Mouse (Mus musculus): ENCODE data around the gene Dmrtc2. TPM values are rescaled to one million over a fixed set of nuclear protein-coding genes. Genes with fewer than 3 reads are reported as not detected.

Gene Dmrtc2
- total and polyA plus RNA-seq, 3 experiments = not detected

GRCm38 (mm10) chr7:24862853-24863252 is 7.0 kb upstream of the Dmrtc2 start:
- peaks cover 0 to 5% of the 10 kb centered on the region in 2 experiments for H3K27me3 ChIP-seq (ENCODE audit: control insufficient read depth in 1 of 2, insufficient read depth in 2 of 2, low read length in 2 of 2)
- no peaks in the 10 kb centered on the region for H3K4me1 ChIP-seq (ENCODE audit: control insufficient read depth in 1 of 2, insufficient read depth in 2 of 2, low read length in 2 of 2)

DNA sequence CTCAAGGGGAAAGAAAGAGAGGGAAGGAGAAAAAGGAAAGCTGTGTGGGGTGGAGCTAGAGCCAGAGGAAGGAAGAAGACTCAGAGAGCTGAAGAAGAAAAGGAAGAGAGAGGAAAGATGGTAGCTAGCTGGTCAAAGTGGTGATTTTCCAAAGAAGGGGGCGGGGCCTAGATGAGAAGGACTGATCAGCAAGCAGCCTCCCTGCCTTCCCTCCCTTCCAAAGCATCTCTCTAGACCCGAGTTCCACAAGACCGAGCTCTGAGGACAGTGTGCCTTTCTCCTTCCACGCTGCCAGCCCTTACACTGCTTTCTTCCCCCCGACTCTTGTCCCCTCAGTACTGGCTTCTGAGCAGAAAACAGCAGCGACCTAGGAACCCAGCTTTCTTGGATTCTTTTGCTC is 5.7 kb upstream of the Dmrtc2 start:
- H3K79me2 ChIP-seq (ENCODE audit: control insufficient read depth, insufficient read depth, low read length, poor library complexity) = no peaks in the 10 kb centered on the region
- TF ChIP-seq USF2 (IDR thresholded peaks at IDR 0.05; ENCODE audit: borderline replicate concordance in 1 of 2, insufficient read depth in 1 of 2, low read depth in 1 of 2, low read length in 2 of 2) (no peak), NELFE (IDR thresholded peaks at IDR 0.05; ENCODE audit: low read depth, low read length) (no peak), GATA1 (IDR thresholded peaks at IDR 0.05; ENCODE audit: low read depth, low read length) (no peak), TCF12 (IDR thresholded peaks at IDR 0.05; ENCODE audit: low read depth, low read length) (no peak), JUND (IDR thresholded peaks at IDR 0.05; ENCODE audit: low read depth, low read length) (no peak), UBTF (IDR thresholded peaks at IDR 0.05; ENCODE audit: borderline replicate concordance, insufficient read depth, low read depth, low read length) (no peak)
- H3K9ac ChIP-seq (ENCODE audit: control insufficient read depth, low read depth, low read length, poor library complexity, severe bottlenecking) = no peak overlapping the region
- H3K27ac ChIP-seq (ENCODE audit: control insufficient read depth, low read depth, low read length) = no peak overlapping the region
- H3K4me3 ChIP-seq (ENCODE audit: control insufficient read depth in 1 of 2, insufficient read depth in 1 of 2, low read depth in 2 of 2, low read length in 2 of 2) = no peak overlapping the region
- H3K4me1 ChIP-seq (ENCODE audit: control insufficient read depth in 1 of 2, insufficient read depth in 2 of 2, low read length in 2 of 2) = no peaks in the 10 kb centered on the region
- DNase-seq (ENCODE audit: low read depth, low spot score) = peak; percentile 19
- no peaks in the 10 kb centered on the region for H3K36me3 ChIP-seq (ENCODE audit: control insufficient read depth in 1 of 2, insufficient read depth in 2 of 2, low read length in 2 of 2)
- peaks cover 0 to 7% of the 10 kb centered on the region in 2 experiments for H3K27me3 ChIP-seq (ENCODE audit: control insufficient read depth in 1 of 2, insufficient read depth in 2 of 2, low read length in 2 of 2)
- H3K9me3 ChIP-seq (replicated peaks; ENCODE audit: insufficient read depth, low read length) = no peaks in the 10 kb centered on the region

More at GRCm38 (mm10) chr7:24862853-24863252, 7.0 kb upstream of the Dmrtc2 start:
- Histone ChIP-seq H3K4me3 (ENCODE audit: control insufficient read depth in 1 of 2, insufficient read depth in 1 of 2, low read depth in 2 of 2, low read length in 2 of 2) (no peak overlapping the region), H3K36me3 (ENCODE audit: control insufficient read depth in 1 of 2, insufficient read depth in 2 of 2, low read length in 2 of 2) (no peaks in the 10 kb centered on the region), H3K27ac (ENCODE audit: control insufficient read depth, low read depth, low read length) (no peak overlapping the region), H3K79me2 (ENCODE audit: control insufficient read depth, insufficient read depth, low read length, poor library complexity) (no peaks in the 10 kb centered on the region), H3K9me3 (replicated peaks; ENCODE audit: insufficient read depth, low read length) (no peaks in the 10 kb centered on the region), H3K9ac (ENCODE audit: control insufficient read depth, low read depth, low read length, poor library complexity, severe bottlenecking) (no peak overlapping the region)
- TF ChIP-seq KAT2A (conservative IDR thresholded peaks at IDR 0.05; ENCODE audit: low read depth, low read length) = no peak
- no peak for TF ChIP-seq USF1 (IDR thresholded peaks at IDR 0.05; ENCODE audit: low read depth, low read length)
- no peak for TF ChIP-seq ZKSCAN1 (IDR thresholded peaks at IDR 0.05; ENCODE audit: low read depth, low read length)
- TF ChIP-seq CHD2 (IDR thresholded peaks at IDR 0.05; ENCODE audit: low read length) = no peak
- TF ChIP-seq GATA1 (IDR thresholded peaks at IDR 0.05; ENCODE audit: low read depth, low read length) = no peak
- no peak for TF ChIP-seq MAZ (IDR thresholded peaks at IDR 0.05; ENCODE audit: low read depth, low read length)
- peak; percentile 44 for DNase-seq (ENCODE audit: low read depth, low spot score)

DNA sequence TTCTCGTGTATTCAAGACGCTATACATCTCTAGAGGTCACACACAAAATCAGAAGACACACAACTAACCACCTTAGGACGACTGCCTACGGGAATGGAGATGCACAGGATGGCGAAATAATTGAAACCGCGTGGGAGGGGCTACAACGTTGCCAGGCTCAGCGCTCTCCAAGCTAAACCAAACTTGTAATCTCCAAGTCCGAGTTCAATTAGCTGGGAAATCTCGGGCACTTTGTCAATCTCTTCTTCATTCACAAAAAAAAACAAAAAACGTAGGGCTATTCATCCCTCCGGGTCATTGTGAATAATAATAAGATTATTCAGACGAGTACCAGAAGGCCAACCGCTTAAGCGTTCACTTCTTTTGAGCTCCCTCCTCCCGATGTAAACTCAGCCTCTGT is 777 bp upstream of the Dmrtc2 start:
- H3K9me3 ChIP-seq (replicated peaks; ENCODE audit: insufficient read depth, low read length) = no peaks in the 10 kb centered on the region
- H3K4me1 ChIP-seq (ENCODE audit: control insufficient read depth in 1 of 2, insufficient read depth in 2 of 2, low read length in 2 of 2) = no peaks in the 10 kb centered on the region
- no peaks in the 10 kb centered on the region for H3K79me2 ChIP-seq (ENCODE audit: control insufficient read depth, insufficient read depth, low read length, poor library complexity)
- TF ChIP-seq KAT2A (conservative IDR thresholded peaks at IDR 0.05; ENCODE audit: low read depth, low read length) = no peak
- TF ChIP-seq ELF1 (IDR thresholded peaks at IDR 0.05; ENCODE audit: low read depth, low read length) = no peak
- TF ChIP-seq NRF1 (IDR thresholded peaks at IDR 0.05; ENCODE audit: insufficient read depth, low read depth, low read length, poor library complexity, severe bottlenecking) = no peak
- no peak for TF ChIP-seq NELFE (IDR thresholded peaks at IDR 0.05; ENCODE audit: low read depth, low read length)
- no peak for TF ChIP-seq MXI1 (IDR thresholded peaks at IDR 0.05; ENCODE audit: low read depth, low read length)
- TF ChIP-seq POLR2AphosphoS2 (IDR thresholded peaks at IDR 0.05; ENCODE audit: low read length) = no peak
- TF ChIP-seq ZNF384 (IDR thresholded peaks at IDR 0.05; ENCODE audit: low read depth, low read length) = no peak
- TF ChIP-seq MEF2A (IDR thresholded peaks at IDR 0.05; ENCODE audit: extremely low read depth, insufficient replicate concordance, low read depth, low read length, poor library complexity, severe bottlenecking) = no peak
- TF ChIP-seq GABPA (IDR thresholded peaks at IDR 0.05; ENCODE audit: low read depth, low read length) = no peak
- no peak for TF ChIP-seq CHD1 (IDR thresholded peaks at IDR 0.05; ENCODE audit: low read depth, low read length)
- TF ChIP-seq E2F4 (IDR thresholded peaks at IDR 0.05; ENCODE audit: borderline replicate concordance, low read depth, low read length) = no peak
- TF ChIP-seq MAFK (IDR thresholded peaks at IDR 0.05; ENCODE audit: borderline replicate concordance, low read depth, low read length) = no peak
- H3K27me3 ChIP-seq (ENCODE audit: control insufficient read depth in 1 of 2, insufficient read depth in 2 of 2, low read length in 2 of 2) = peaks cover 5 to 16% of the 10 kb centered on the region in 2 experiments
- H3K36me3 ChIP-seq (ENCODE audit: control insufficient read depth in 1 of 2, insufficient read depth in 2 of 2, low read length in 2 of 2) = no peaks in the 10 kb centered on the region
- DNase-seq (ENCODE audit: low read depth, low spot score) = no peak
- no peak overlapping the region for H3K9ac ChIP-seq (ENCODE audit: control insufficient read depth, low read depth, low read length, poor library complexity, severe bottlenecking)
- H3K27ac ChIP-seq (ENCODE audit: control insufficient read depth, low read depth, low read length) = no peak overlapping the region
- no peak overlapping the region for H3K4me3 ChIP-seq (ENCODE audit: control insufficient read depth in 1 of 2, insufficient read depth in 1 of 2, low read depth in 2 of 2, low read length in 2 of 2)

All from MEL (cell line).